Comparison of ENCODE assay signal across 9 mouse cellular contexts in genomic region chr8:80813439-80813838, GRCm38 (mm10).
DNase-seq lines count a peak whose midpoint lies in the region; ATAC-seq and TF ChIP-seq lines count a peak whose summit lies in the region.
"Had no signal": no experiment of that assay in that cellular context is flagged by ENCODE, and none has a peak within 500 bp of the region (broad histone marks: within the 10 kb centered on the region; RNA-seq: fewer than 3 reads in every experiment).

No protein-coding gene starts in this region.

- no peaks in the 10 kb centered on the region for H3K79me2 ChIP-seq in CH12.LX (replicated peaks; ENCODE audit: control insufficient read depth, extremely low read depth, insufficient read depth, poor library complexity, severe bottlenecking)
- no peaks in the 10 kb centered on the region for H3K79me2 ChIP-seq in MEL (ENCODE audit: control insufficient read depth, insufficient read depth, low read length, poor library complexity)

- H3K27ac ChIP-seq in kidney, adult 2 months (ENCODE audit: insufficient read depth, low read depth, low read length) = no peak overlapping the region
- no peak overlapping the region for H3K27ac ChIP-seq in kidney, embryonic 14.5 days (ENCODE audit: low read depth, low read length)
- H3K27ac ChIP-seq in CH12.LX (ENCODE audit: insufficient read depth, low read depth) (no peak overlapping the region), MEL (ENCODE audit: control insufficient read depth, low read depth, low read length) (no peak overlapping the region)
- H3K27ac ChIP-seq in midbrain, embryonic 11.5 days (ENCODE audit: low read depth, low read length) = no peak overlapping the region

- TF ChIP-seq EP300 in CH12.LX (IDR thresholded peaks at IDR 0.05; ENCODE audit: low read length) (no peak), MEL (IDR thresholded peaks at IDR 0.05; ENCODE audit: low read depth in 1 of 2, low read length in 2 of 2) (no peak)

- H3K9ac ChIP-seq in kidney, embryonic 14.5 days (ENCODE audit: low read depth, low read length) = no peak overlapping the region
- H3K9ac ChIP-seq in CH12.LX (ENCODE audit: insufficient read depth, low read depth) = no peak overlapping the region
- no peak overlapping the region for H3K9ac ChIP-seq in MEL (ENCODE audit: control insufficient read depth, low read depth, low read length, poor library complexity, severe bottlenecking)
- H3K9ac ChIP-seq in midbrain, embryonic 11.5 days (ENCODE audit: low read length) = no peak overlapping the region

- TF ChIP-seq POLR2A in kidney, adult 2 months (IDR thresholded peaks at IDR 0.05; ENCODE audit: low read depth, low read length) = no peak
- TF ChIP-seq POLR2A in CH12.LX (IDR thresholded peaks at IDR 0.05; ENCODE audit: low read depth, low read length) (no peak), MEL (IDR thresholded peaks at IDR 0.05; ENCODE audit: control insufficient read depth in 1 of 2, insufficient read depth in 1 of 2, low read depth in 1 of 2, low read length in 2 of 2, poor library complexity in 1 of 2) (no peak)
- no peak for TF ChIP-seq POLR2A in lung, adult 2 months (IDR thresholded peaks at IDR 0.05; ENCODE audit: borderline replicate concordance, extremely low read depth, low read depth, low read length)

- H3K4me3 ChIP-seq in kidney, adult 2 months (ENCODE audit: insufficient read depth, low read depth, low read length) = no peak overlapping the region
- H3K4me3 ChIP-seq in kidney, embryonic 14.5 days (ENCODE audit: low read length) = no peak overlapping the region
- no peak overlapping the region for H3K4me3 ChIP-seq in CH12.LX (replicated peaks in 1 of 3; ENCODE audit: low read depth in 2 of 3, low read length in 2 of 3, poor library complexity in 1 of 3)
- H3K4me3 ChIP-seq in MEL (ENCODE audit: control insufficient read depth in 1 of 2, insufficient read depth in 1 of 2, low read depth in 2 of 2, low read length in 2 of 2) = no peak overlapping the region
- H3K4me3 ChIP-seq in lung, adult 2 months (replicated peaks; ENCODE audit: extremely low read depth, low read depth, low read length) = no peak overlapping the region
- no peak overlapping the region for H3K4me3 ChIP-seq in midbrain, embryonic 11.5 days (ENCODE audit: low read depth, low read length)
- H3K4me3 ChIP-seq: megakaryocyte, embryonic 14.5 days had no signal

- TF ChIP-seq CTCF in kidney, adult 2 months (conservative IDR thresholded peaks at IDR 0.05; ENCODE audit: insufficient read depth, insufficient read length, low read depth, low read length) = peak; percentile 56
- peak; percentile 41 to 70; a peak in 3 of 4 replicates for TF ChIP-seq CTCF in CH12.LX (conservative IDR thresholded peaks at IDR 0.05 in 1 of 2, IDR thresholded peaks at IDR 0.05 in 1 of 2; ENCODE audit: low read depth in 2 of 2, low read length in 2 of 2)
- peak; percentile 65 to 84 (median 79) for TF ChIP-seq CTCF in MEL (IDR thresholded peaks at IDR 0.05 in 2 of 3, conservative IDR thresholded peaks at IDR 0.05 in 1 of 3; ENCODE audit: control insufficient read depth in 1 of 3, insufficient read depth in 1 of 3, low read depth in 2 of 3, low read length in 3 of 3, poor library complexity in 1 of 3, severe bottlenecking in 1 of 3)
- TF ChIP-seq CTCF in lung, adult 2 months (IDR thresholded peaks at IDR 0.05; ENCODE audit: insufficient read depth, low read length) = peak; percentile 40

- ATAC-seq in kidney, embryonic 14.5 days (ENCODE audit: low FRiP score, low TSS enrichment) = no peak
- no peak for ATAC-seq in midbrain, embryonic 11.5 days (ENCODE audit: low FRiP score)

- in situ Hi-C loops in CH12.LX (cut with MboI; ENCODE audit: low pct_ligation_motif_present, low pct_unique_long_range_greater_than_20kb, low sequenced_read_pairs) = no loop called here

- dilution Hi-C loops in CH12.LX (cut with MboI; ENCODE audit: extremely low pct_ligation_motif_present, extremely low pct_unique_long_range_greater_than_20kb, low sequenced_read_pairs) = no loop called here

- WGBS in kidney, adult 2 months = 63% methylated on average over 5 of the region's 5 CpGs
- 80% methylated on average over 5 of the region's 5 CpGs for WGBS in kidney, embryonic 14.5 days
- 72% methylated on average over 5 of the region's 5 CpGs for WGBS in lung, adult 2 months
- WGBS in midbrain, embryonic 11.5 days = 90% methylated on average over 5 of the region's 5 CpGs

- no peaks in the 10 kb centered on the region for H3K36me3 ChIP-seq in kidney, adult 2 months (ENCODE audit: control insufficient read depth, insufficient read depth, low read length)
- no peaks in the 10 kb centered on the region for H3K36me3 ChIP-seq in kidney, embryonic 14.5 days (ENCODE audit: control insufficient read depth, insufficient read depth, low read length)
- H3K36me3 ChIP-seq in CH12.LX (replicated peaks in 1 of 2; ENCODE audit: control insufficient read depth in 1 of 2, insufficient read depth in 1 of 2, low read length in 1 of 2) (no peaks in the 10 kb centered on the region), MEL (ENCODE audit: control insufficient read depth in 1 of 2, insufficient read depth in 2 of 2, low read length in 2 of 2) (peaks cover 0 to 4% of the 10 kb centered on the region in 2 experiments; a peak in 1 of 4 replicates)
- H3K36me3 ChIP-seq in midbrain, embryonic 11.5 days (ENCODE audit: control insufficient read depth, insufficient read depth, low read length) = no peaks in the 10 kb centered on the region

- TF ChIP-seq RAD21 in CH12.LX (IDR thresholded peaks at IDR 0.05; ENCODE audit: low read depth, low read length) (peak; percentile 45), MEL (IDR thresholded peaks at IDR 0.05; ENCODE audit: low read depth, low read length) (peak; percentile 54)

- H3K27me3 ChIP-seq in kidney, adult 2 months (replicated peaks; ENCODE audit: control insufficient read depth, insufficient read depth, low read length) = no peaks in the 10 kb centered on the region
- H3K27me3 ChIP-seq in kidney, embryonic 14.5 days (ENCODE audit: control insufficient read depth, insufficient read depth, low read length) = no peaks in the 10 kb centered on the region
- H3K27me3 ChIP-seq in CH12.LX (replicated peaks) = no peaks in the 10 kb centered on the region
- no peaks in the 10 kb centered on the region for H3K27me3 ChIP-seq in MEL (ENCODE audit: control insufficient read depth in 1 of 2, insufficient read depth in 2 of 2, low read length in 2 of 2)
- H3K27me3 ChIP-seq in midbrain, embryonic 11.5 days (ENCODE audit: control insufficient read depth, insufficient read depth, low read length) = no peaks in the 10 kb centered on the region
- H3K27me3 ChIP-seq: megakaryocyte, embryonic 14.5 days had no signal

- no peaks in the 10 kb centered on the region for H3K9me3 ChIP-seq in kidney, embryonic 14.5 days (ENCODE audit: control insufficient read depth, low read length)
- H3K9me3 ChIP-seq in CH12.LX (replicated peaks; ENCODE audit: low read length) (peaks cover 2% of the 10 kb centered on the region), MEL (replicated peaks; ENCODE audit: insufficient read depth, low read length) (no peaks in the 10 kb centered on the region)
- no peaks in the 10 kb centered on the region for H3K9me3 ChIP-seq in midbrain, embryonic 11.5 days (ENCODE audit: control insufficient read depth, low read length)

- DNase-seq in kidney, adult 2 months = peak; percentile 63
- peak; percentile 60 for DNase-seq in CH12.LX (ENCODE audit: extremely low read depth)
- peak; percentile 73 for DNase-seq in MEL (ENCODE audit: low read depth, low spot score)
- peak; percentile 44 to 55 for DNase-seq in cerebellum, postnatal 36 days
- no peak for DNase-seq in lung, adult 2 months
- DNase-seq in ovary, postnatal 36 days (ENCODE audit: low spot score) = no peak
- DNase-seq in midbrain, embryonic 11.5 days (ENCODE audit: low spot score, missing footprints) = no peak

- H3K4me1 ChIP-seq in kidney, adult 2 months (ENCODE audit: control insufficient read depth, insufficient read depth, low read length) = peaks cover 28% of the 10 kb centered on the region
- H3K4me1 ChIP-seq in kidney, embryonic 14.5 days (ENCODE audit: control insufficient read depth, insufficient read depth, low read length) = peaks cover 28% of the 10 kb centered on the region
- H3K4me1 ChIP-seq in CH12.LX (ENCODE audit: control insufficient read depth in 1 of 2, insufficient read depth in 2 of 2) (peaks cover 3 to 9% of the 10 kb centered on the region in 2 experiments; a peak in 3 of 4 replicates), MEL (ENCODE audit: control insufficient read depth in 1 of 2, insufficient read depth in 2 of 2, low read length in 2 of 2) (no peaks in the 10 kb centered on the region)
- H3K4me1 ChIP-seq in lung, adult 2 months (ENCODE audit: control insufficient read depth, insufficient read depth, low read length) = peaks cover 32% of the 10 kb centered on the region
- H3K4me1 ChIP-seq in midbrain, embryonic 11.5 days (ENCODE audit: control insufficient read depth, insufficient read depth, low read length) = peaks cover 3% of the 10 kb centered on the region; the same call in 1 of the 2 replicates

- no peak overlapping the region for H3K4me2 ChIP-seq in kidney, embryonic 14.5 days (replicated peaks; ENCODE audit: low read depth, low read length)
- peak overlapping the region; percentile 51; the same call in 1 of the 2 replicates for H3K4me2 ChIP-seq in CH12.LX (ENCODE audit: insufficient read depth, low read depth, poor library complexity, severe bottlenecking)
- H3K4me2 ChIP-seq in midbrain, embryonic 11.5 days = no peak overlapping the region

TF ChIP-seq in CH12.LX, 34 proteins besides CTCF, POLR2A, EP300 and RAD21:
- TF ChIP-seq POLR2AphosphoS2 (IDR thresholded peaks at IDR 0.05; ENCODE audit: low read depth, low read length) (no peak), PAX5 (IDR thresholded peaks at IDR 0.05; ENCODE audit: low read length) (no peak), SMC3 (IDR thresholded peaks at IDR 0.05; ENCODE audit: low read depth, low read length) (peak; percentile 60), CHD2 (IDR thresholded peaks at IDR 0.05; ENCODE audit: low read length) (no peak)

TF ChIP-seq in MEL, 35 proteins besides CTCF, POLR2A, EP300 and RAD21:
- TF ChIP-seq MXI1 (IDR thresholded peaks at IDR 0.05; ENCODE audit: low read depth, low read length) = no peak
- TF ChIP-seq SMC3 (IDR thresholded peaks at IDR 0.05; ENCODE audit: low read depth, low read length) = peak; percentile 68
- TF ChIP-seq ZC3H11A (IDR thresholded peaks at IDR 0.05; ENCODE audit: low read depth, low read length) = peak; percentile 27

Comparison
In these comparisons a context has a peak if more than half of its experiments do, and no peak if none do; other contexts are left out.
1. DNase-seq: peak in kidney, adult 2 months (single experiment), CH12.LX (single experiment), MEL (single experiment) and cerebellum, postnatal 36 days (2 of 2); none in lung, adult 2 months (single experiment), ovary, postnatal 36 days (single experiment) and midbrain, embryonic 11.5 days (single experiment).
2. Peak in every context shown above with its lines, with median percentiles within 50 percentile points of each other: CTCF ChIP-seq.